ENCODE assay signal across 17 mouse cellular contexts in genomic region chr3:142711372-142711771, GRCm38 (mm10). TPM values are rescaled to one million over a fixed set of nuclear protein-coding genes. Genes with fewer than 3 reads are reported as not detected.
A peak's percentile ranks its signal among the peaks of the same experiment; 100 is the strongest.
DNase-seq lines count a peak whose midpoint lies in the region; ATAC-seq and TF ChIP-seq lines count a peak whose summit lies in the region.
"Had no signal": no experiment of that assay in that cellular context is flagged by ENCODE, and none has a peak within 500 bp of the region (broad histone marks: within the 10 kb centered on the region; RNA-seq: fewer than 3 reads in every experiment).

No protein-coding gene starts in this region.

- no peak overlapping the region for H3K4me2 ChIP-seq in liver, embryonic 11.5 days
- H3K4me2 ChIP-seq: forebrain, embryonic 13.5 days; heart, embryonic 13.5 days; hindbrain, embryonic 14.5 days had no signal

- 28% methylated on average over 5 of the region's 5 CpGs for WGBS in liver, adult 2 months
- 87% methylated on average over 5 of the region's 5 CpGs for WGBS in liver, embryonic 11.5 days

- peak overlapping the region; percentile 17; the same call in 1 of the 2 replicates for H3K9ac ChIP-seq in liver, adult 2 months (ENCODE audit: low read depth, low read length)
- H3K9ac ChIP-seq in liver, embryonic 11.5 days (ENCODE audit: low read depth, low read length), result no peak overlapping the region
- H3K9ac ChIP-seq: forebrain, embryonic 13.5 days; heart, embryonic 13.5 days; hindbrain, embryonic 14.5 days had no signal

- peak overlapping the region; percentile 97 for H3K27ac ChIP-seq in liver, adult 2 months (replicated peaks; ENCODE audit: insufficient read depth, low read depth, low read length)
- H3K27ac ChIP-seq in liver, embryonic 11.5 days (ENCODE audit: low read depth, low read length), result no peak overlapping the region
- H3K27ac ChIP-seq: forebrain, embryonic 10.5 days; forebrain, embryonic 13.5 days; gastrocnemius, adult 2 months; heart, embryonic 10.5 days; heart, embryonic 13.5 days; hindbrain, postnatal 0 days had no signal

- ATAC-seq in liver, embryonic 11.5 days (replicated peaks; ENCODE audit: low FRiP score), result no peak
- ATAC-seq: Patski had no signal

- H3K36me3 ChIP-seq in liver, adult 2 months (ENCODE audit: control insufficient read depth, insufficient read depth, low read length), result no peaks in the 10 kb centered on the region; the same call in 1 of the 2 replicates
- H3K36me3 ChIP-seq in liver, embryonic 11.5 days (ENCODE audit: control insufficient read depth, insufficient read depth, low read length), result no peaks in the 10 kb centered on the region; the same call in 1 of the 2 replicates
- H3K36me3 ChIP-seq: G1E had no signal

- no peaks in the 10 kb centered on the region for H3K27me3 ChIP-seq in liver, adult 2 months (ENCODE audit: control insufficient read depth, insufficient read depth, low read length)
- H3K27me3 ChIP-seq in liver, embryonic 11.5 days (replicated peaks; ENCODE audit: control insufficient read depth, insufficient read depth, low read length), result no peaks in the 10 kb centered on the region
- H3K27me3 ChIP-seq: CH12.LX; forebrain, embryonic 13.5 days; heart, embryonic 13.5 days; Patski had no signal

- H3K9me3 ChIP-seq in liver, embryonic 11.5 days (ENCODE audit: control insufficient read depth, low read length), result no peaks in the 10 kb centered on the region
- H3K9me3 ChIP-seq: G1E; heart, embryonic 10.5 days; heart, embryonic 13.5 days had no signal

- H3K4me1 ChIP-seq in liver, adult 2 months (ENCODE audit: control insufficient read depth, insufficient read depth, low read length), result peaks cover 19% of the 10 kb centered on the region
- H3K4me1 ChIP-seq in liver, embryonic 11.5 days (replicated peaks; ENCODE audit: control insufficient read depth, insufficient read depth, low read length), result no peaks in the 10 kb centered on the region; the same call in 1 of the 2 replicates
- H3K4me1 ChIP-seq: forebrain, embryonic 10.5 days; forebrain, embryonic 13.5 days had no signal

- no peak overlapping the region for H3K4me3 ChIP-seq in liver, adult 2 months (ENCODE audit: insufficient read depth, low read depth, low read length)
- H3K4me3 ChIP-seq in liver, embryonic 11.5 days (ENCODE audit: low read depth, low read length), result no peak overlapping the region
- H3K4me3 ChIP-seq: forebrain, embryonic 10.5 days; forebrain, embryonic 13.5 days; gastrocnemius, adult 2 months; heart, embryonic 10.5 days; heart, embryonic 13.5 days had no signal

- TF ChIP-seq CTCF in liver, adult 2 months (IDR thresholded peaks at IDR 0.05; ENCODE audit: low read depth, low read length), result no peak

- TF ChIP-seq POLR2A in liver, adult 2 months (IDR thresholded peaks at IDR 0.05; ENCODE audit: extremely low read depth, insufficient read depth, low read length), result no peak

- no peaks in the 10 kb centered on the region for H3K79me2 ChIP-seq in liver, adult 2 months (ENCODE audit: control insufficient read depth, insufficient read depth, low read length)

- DNase-seq in adrenal gland, adult 2 months, result peak; percentile 20
- no peak for DNase-seq in adrenal gland, postnatal 4 days (ENCODE audit: low spot score in 2 of 2)
- peak; percentile 95 for DNase-seq in liver, adult 2 months (ENCODE audit: extremely low read depth, low read depth, low spot score)
- no peak for DNase-seq in liver, embryonic 11.5 days (ENCODE audit: low spot score)
- peak; percentile 21 for DNase-seq in 416B (ENCODE audit: low read depth)
- DNase-seq in ovary, postnatal 14 days (ENCODE audit: low spot score), result no peak
- DNase-seq: cerebellum, adult 9-10 months had no signal

RNA-seq across cellular contexts. Expression of gene Kyat3, which starts 10.5 kb away (rescaled TPM):
- 10 to 100 TPM; 30.7 to 36.2 TPM for total RNA-seq in adrenal gland, adult 2 months (2021)
- polyA plus RNA-seq in adrenal gland, adult 2 months (2012; rRNA removed), result 1.5 and 2.5 TPM in 2 replicates
- total RNA-seq in adrenal gland, postnatal 4 days (2021), result 10 to 100 TPM; 12.8 to 38.7 TPM
- 369 and 383 TPM in 2 replicates for total RNA-seq in liver, adult 2 months (2014; rRNA removed)
- 56.4 and 58.9 TPM in 2 replicates for polyA plus RNA-seq in liver, adult 2 months (2012; rRNA removed)
- 13.5 and 16.6 TPM in 2 replicates for polyA plus RNA-seq in liver, embryonic 11.5 days (2014; fragmentation: Nextera tagmentation; extraction: Ambion mirVana)
- polyA plus RNA-seq: G1E had no signal

RNA-seq across cellular contexts. Expression of gene Gtf2b, which starts 53.5 kb away (rescaled TPM):
- 10 to 100 TPM; 58.6 to 69.1 TPM for total RNA-seq in adrenal gland, adult 2 months (2021)
- 9.3 and 12.4 TPM in 2 replicates for polyA plus RNA-seq in adrenal gland, adult 2 months (2012; rRNA removed)
- total RNA-seq in adrenal gland, postnatal 4 days (2021), result 10 to 100 TPM; 63.9 to 69.3 TPM
- 23.0 and 24.9 TPM in 2 replicates for total RNA-seq in liver, adult 2 months (2014; rRNA removed)
- polyA plus RNA-seq in liver, adult 2 months (2012; rRNA removed), result 10.7 and 14.7 TPM in 2 replicates
- 67.3 and 74.1 TPM in 2 replicates for polyA plus RNA-seq in liver, embryonic 11.5 days (2014; fragmentation: Nextera tagmentation; extraction: Ambion mirVana)

Comparison
In these comparisons a context has a peak if more than half of its experiments do, and no peak if none do; other contexts are left out.
1. DNase-seq: peak in adrenal gland, adult 2 months (single experiment), liver, adult 2 months (single experiment) and 416B (single experiment); none in adrenal gland, postnatal 4 days (0 of 2), liver, embryonic 11.5 days (single experiment) and ovary, postnatal 14 days (single experiment).